Mouse (Mus musculus) CH12.LX (cell line): ENCODE measurements around the gene Unc13a. TPM values are rescaled to one million over a fixed set of nuclear protein-coding genes. Genes with fewer than 3 reads are reported as not detected.

Experiments used
- DNase-seq: peaks from one replicate; pipeline ENCODE4 v3.0.0-alpha.2; 2013; ENCODE audit errors: extremely low read depth
- H3K27ac ChIP-seq: 2 replicates; pipeline ENCODE4 v1.5.1; 2012; ENCODE audit warnings: low read depth, mild to moderate bottlenecking, control low read depth, moderate library complexity; ENCODE audit not compliant: insufficient read depth
- H3K27me3 ChIP-seq: replicated peaks from 2 replicates; pipeline ENCODE3; 2012; ENCODE audit warnings: inconsistent platforms
- H3K36me3 ChIP-seq, 2 experiments: replicated peaks in 1 of 2; 2 replicates each; pipeline versions ENCODE3 to v1.6.1; 2012; ENCODE audit warnings: inconsistent platforms in 1 of 2, low read length in 1 of 2, mild to moderate bottlenecking in 1 of 2, mixed read lengths in 1 of 2, moderate library complexity in 1 of 2; ENCODE audit not compliant: control insufficient read depth in 1 of 2, insufficient read depth in 1 of 2
- H3K4me1 ChIP-seq, 2 experiments: 2 replicates each; pipeline ENCODE4 v1.6.1; 2012; ENCODE audit warnings: inconsistent platforms in 1 of 2, moderate library complexity in 1 of 2; ENCODE audit not compliant: insufficient read depth in 2 of 2, control insufficient read depth in 1 of 2
- H3K4me2 ChIP-seq: 2 replicates; pipeline ENCODE4 v1.6.1; 2012; ENCODE audit warnings: low read depth, mild to moderate bottlenecking, control low read depth; ENCODE audit not compliant: poor library complexity, insufficient read depth, severe bottlenecking
- H3K4me3 ChIP-seq, 3 experiments: fragments of 150-350 bp in 1 of 3; sonication (generic) in 1 of 3; replicated peaks in 1 of 3; 2 replicates each; pipeline versions ENCODE3 to v1.5.1; 2011 to 2012; ENCODE audit warnings: low read depth in 2 of 3, low read length in 2 of 3, mild to moderate bottlenecking in 2 of 3, moderate library complexity in 2 of 3, control low read depth in 1 of 3, improper control_type of control experiment in 1 of 3, inconsistent platforms in 1 of 3, mixed read lengths in 1 of 3; ENCODE audit not compliant: poor library complexity in 1 of 3
- H3K79me2 ChIP-seq: replicated peaks from 2 replicates; pipeline ENCODE4 v1.6.1; 2012; ENCODE audit warnings: mild to moderate bottlenecking, moderate library complexity; ENCODE audit not compliant: control insufficient read depth, poor library complexity, insufficient read depth, severe bottlenecking; ENCODE audit errors: extremely low read depth
- H3K9ac ChIP-seq: 2 replicates; pipeline ENCODE4 v1.6.1; 2012; ENCODE audit warnings: low read depth, mild to moderate bottlenecking, control low read depth, moderate library complexity; ENCODE audit not compliant: insufficient read depth
- H3K9me3 ChIP-seq: replicated peaks from 2 replicates; pipeline ENCODE3; 2012; ENCODE audit warnings: low read length, inconsistent platforms, mixed read lengths
- CTCF ChIP-seq, 2 experiments: IDR thresholded peaks in 1 of 2; conservative IDR thresholded peaks in 1 of 2; 2 replicates each; pipeline ENCODE4 v1.5.1; 2011 to 2012; ENCODE audit warnings: low read depth in 2 of 2, low read length in 2 of 2, improper control_type of control experiment in 1 of 2, inconsistent platforms in 1 of 2, mild to moderate bottlenecking in 1 of 2, moderate library complexity in 1 of 2
- E2F4 ChIP-seq: IDR thresholded peaks from 2 replicates; pipeline ENCODE4 v1.6.1; 2011; ENCODE audit warnings: low read depth, low read length, improper control_type of control experiment; ENCODE audit not compliant: insufficient replicate concordance
- ETS1 ChIP-seq: conservative IDR thresholded peaks from 2 replicates; pipeline ENCODE4 v1.6.1; 2012; ENCODE audit warnings: low read depth, mild to moderate bottlenecking, inconsistent platforms, low read length, improper control_type of control experiment, moderate library complexity
- HCFC1 ChIP-seq: IDR thresholded peaks from 2 replicates; pipeline ENCODE4 v1.6.1; 2012; ENCODE audit warnings: low read depth, mild to moderate bottlenecking, inconsistent platforms, low read length, improper control_type of control experiment
- IRF4 ChIP-seq: IDR thresholded peaks from 2 replicates; pipeline ENCODE4 v1.6.1; 2014; ENCODE audit warnings: low read depth, mild to moderate bottlenecking, inconsistent platforms, low read length, improper control_type of control experiment
- JUND ChIP-seq: conservative IDR thresholded peaks from 2 replicates; pipeline ENCODE4 v1.6.1; 2011; ENCODE audit warnings: low read depth, low read length, improper control_type of control experiment
- MAX ChIP-seq: IDR thresholded peaks from 2 replicates; pipeline ENCODE4 v1.6.1; 2011; ENCODE audit warnings: low read length, improper control_type of control experiment
- MAZ ChIP-seq: IDR thresholded peaks from 2 replicates; pipeline ENCODE4 v1.6.1; 2012; ENCODE audit warnings: low read depth, mild to moderate bottlenecking, inconsistent platforms, low read length, improper control_type of control experiment, moderate library complexity
- MEF2A ChIP-seq: IDR thresholded peaks from 2 replicates; pipeline ENCODE4 v1.6.1; 2014; ENCODE audit warnings: low read depth, mild to moderate bottlenecking, inconsistent platforms, low read length, improper control_type of control experiment, borderline replicate concordance
- MXI1 ChIP-seq: IDR thresholded peaks from 2 replicates; pipeline ENCODE4 v1.6.1; 2011; ENCODE audit warnings: mild to moderate bottlenecking, low read depth, low read length, improper control_type of control experiment
- NELFE ChIP-seq: IDR thresholded peaks from 2 replicates; pipeline ENCODE4 v1.6.1; 2011; ENCODE audit warnings: low read depth, low read length, improper control_type of control experiment
- PAX5 ChIP-seq: IDR thresholded peaks from 2 replicates; pipeline ENCODE4 v1.6.1; 2012; ENCODE audit warnings: low read length, inconsistent platforms, mixed read lengths
- POLR2A ChIP-seq: IDR thresholded peaks from 2 replicates; pipeline ENCODE4 v1.6.1; 2011; ENCODE audit warnings: low read depth, mild to moderate bottlenecking, improper control_type of control experiment, low read length
- RAD21 ChIP-seq: IDR thresholded peaks from 2 replicates; pipeline ENCODE4 v1.6.1; 2011; ENCODE audit warnings: low read depth, mild to moderate bottlenecking, low read length, improper control_type of control experiment, moderate library complexity
- UBTF ChIP-seq: IDR thresholded peaks from 2 replicates; pipeline ENCODE4 v1.6.1; 2012; ENCODE audit warnings: low read depth, mild to moderate bottlenecking, inconsistent platforms, low read length, improper control_type of control experiment, moderate library complexity
- ZKSCAN1 ChIP-seq: IDR thresholded peaks from 2 replicates; pipeline ENCODE4 v1.6.1; 2012; ENCODE audit warnings: low read depth, inconsistent platforms, low read length, improper control_type of control experiment, borderline replicate concordance
- ZMIZ1 ChIP-seq: IDR thresholded peaks from 2 replicates; pipeline ENCODE4 v1.6.1; 2012; ENCODE audit warnings: low read depth, mild to moderate bottlenecking, inconsistent platforms, low read length, improper control_type of control experiment
- ZNF384 ChIP-seq: IDR thresholded peaks from 2 replicates; pipeline ENCODE4 v1.6.1; 2012; ENCODE audit warnings: low read depth, low read length, improper control_type of control experiment, inconsistent platforms
- dilution Hi-C: fragments of 300-500 bp; cut with MboI; formaldehyde crosslinking; loops from 2 replicates; pipeline ENCODE4 v1.14.3; 2020; ENCODE audit warnings: low sequenced_read_pairs; ENCODE audit not compliant: extremely low pct_unique_long_range_greater_than_20kb, extremely low pct_ligation_motif_present
- in situ Hi-C: fragments of 300-500 bp; cut with MboI; formaldehyde crosslinking; loops from 3 replicates; pipeline ENCODE4 v1.14.3; 2019; ENCODE audit warnings: low sequenced_read_pairs, low pct_ligation_motif_present, low pct_unique_long_range_greater_than_20kb, mixed read lengths
- polyA plus RNA-seq: library from polyadenylated mRNA; unstranded; fragments of >175 nt; gene quantifications from 2 replicates; pipeline ENCODE4 v1.2.1, GENCODE M21; 2012; ENCODE audit warnings: low read depth; ENCODE audit not compliant: insufficient read length
- total RNA-seq, 2 experiments: library from RNA; depleted of rRNA; stranded (reverse); fragments of 300-350 nt in 1 of 2; fragments of >200 nt in 1 of 2; gene quantifications; 2 replicates each; pipeline ENCODE4 v1.2.3; 2012 to 2014

The Unc13a gene
- total and polyA plus RNA-seq, 3 experiments, result 0.68 to 2.1 (median 1.0) TPM

GRCm38 (mm10) chr8:71579009-71579408 lies 92.5 kb downstream of the Unc13a start:
- in situ Hi-C loops, result no loop called here
- no peak overlapping the region for H3K4me2 ChIP-seq
- peaks cover 4 to 9% of the 10 kb centered on the region in 2 experiments for H3K36me3 ChIP-seq
- H3K9ac ChIP-seq, result no peak overlapping the region
- H3K4me1 ChIP-seq, result peaks cover 13 to 21% of the 10 kb centered on the region in 2 experiments
- H3K27me3 ChIP-seq, result no peaks in the 10 kb centered on the region
- H3K27ac ChIP-seq, result no peak overlapping the region
- no peak overlapping the region for H3K4me3 ChIP-seq
- dilution Hi-C loops, result no loop called here
- TF ChIP-seq RAD21, result no peak
- no peak for TF ChIP-seq MAX
- TF ChIP-seq CTCF (conservative IDR thresholded peaks at IDR 0.05 in 1 of 2, IDR thresholded peaks at IDR 0.05 in 1 of 2; ENCODE audit: low read depth in 2 of 2, low read length in 2 of 2), result no peak
- TF ChIP-seq UBTF, result no peak
- TF ChIP-seq MEF2A, result no peak
- no peak for TF ChIP-seq ZMIZ1
- no peak for TF ChIP-seq MAZ
- TF ChIP-seq JUND, result no peak
- no peaks in the 10 kb centered on the region for H3K9me3 ChIP-seq
- DNase-seq, result no peak
- H3K79me2 ChIP-seq, result no peaks in the 10 kb centered on the region

- TF ChIP-seq JUND (no peak), POLR2A (no peak), PAX5 (no peak), ZNF384 (no peak), ETS1 (no peak), NELFE (no peak), HCFC1 (no peak), ZKSCAN1 (no peak), MXI1 (no peak), IRF4 (no peak), E2F4 (no peak)
- Histone ChIP-seq H3K27me3 (no peaks in the 10 kb centered on the region), H3K9ac (no peak overlapping the region), H3K27ac (no peak overlapping the region), H3K4me3 (no peak overlapping the region), H3K4me1 (peaks cover 13 to 21% of the 10 kb centered on the region in 2 experiments), H3K79me2 (no peaks in the 10 kb centered on the region), H3K9me3 (no peaks in the 10 kb centered on the region), H3K36me3 (peaks cover 3 to 8% of the 10 kb centered on the region in 2 experiments), H3K4me2 (no peak overlapping the region)
- dilution Hi-C loops (no loop called here), in situ Hi-C loops (no loop called here)
- no peak for DNase-seq
Measured at GRCm38 (mm10) chr8:71577856-71578387, 93.6 kb downstream of the Unc13a start.
